Mouse (Mus musculus) cerebellum, adult 2 months (tissue): ENCODE measurements around the gene Spock1.

ENCODE experiments used
- CTCF ChIP-seq: fragments of 200-500 bp; IDR thresholded peaks from 2 replicates; pipeline ENCODE4 v1.5.1; 2011; ENCODE audit warnings: low read depth, mild to moderate bottlenecking, control low read depth, low read length, moderate library complexity, borderline replicate concordance; ENCODE audit not compliant: insufficient read depth
- POLR2A ChIP-seq: fragments of 200-500 bp; IDR thresholded peaks from 2 replicates; pipeline ENCODE4 v1.6.1; 2011; ENCODE audit warnings: low read length, control low read depth, borderline replicate concordance; ENCODE audit not compliant: insufficient read depth

GRCm38 (mm10) chr13:57857016-57857415 lies 51.1 kb downstream of the Spock1 start:
- TF ChIP-seq CTCF = no peak
- TF ChIP-seq POLR2A = no peak
